Mouse (Mus musculus) 416B (cell line): Measurements from ENCODE around the gene Foxl2.
A peak's percentile ranks its signal among the peaks of the same experiment; 100 is the strongest.

Source experiments
- DNase-seq: peaks from one replicate; pipeline ENCODE4 v3.0.0; 2011; ENCODE audit warnings: low read depth

Gene Foxl2

DNA sequence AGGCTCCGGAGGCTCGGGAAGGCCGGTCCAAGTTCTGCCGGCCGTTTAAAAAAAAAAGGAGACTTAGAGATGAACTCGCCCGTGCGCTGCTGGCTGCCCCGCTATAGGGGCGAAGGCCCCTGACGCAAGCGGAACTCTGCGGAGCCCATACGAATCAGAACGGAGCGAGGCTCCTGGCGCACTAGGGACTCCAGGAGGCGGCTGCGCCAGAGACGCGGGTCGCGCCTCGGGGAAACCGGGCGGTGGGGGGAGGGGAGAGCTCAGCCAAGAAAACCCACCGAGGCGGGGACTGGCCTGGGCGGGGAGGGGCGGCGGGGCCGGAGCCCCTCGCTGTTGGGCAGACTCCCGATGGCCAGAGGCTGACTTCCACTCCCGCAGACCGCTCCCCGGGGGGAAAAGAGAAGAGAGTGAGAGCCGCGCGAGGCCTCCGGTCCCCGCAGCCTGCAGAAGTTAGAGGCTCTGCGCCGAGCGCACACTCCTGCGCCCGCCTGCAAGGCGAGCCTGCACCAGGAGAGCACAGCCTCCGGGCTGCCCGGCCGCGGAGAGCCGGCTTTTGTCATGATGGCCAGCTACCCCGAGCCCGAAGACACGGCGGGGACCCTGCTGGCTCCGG, at the start of gene Foxl2:
Gene Foxl2, plus strand, starts transcription at position 186 of the 613 bp plus-strand sequence.
- no peak for DNase-seq

GRCm38 (mm10) chr9:98920629-98921523, 34.2 kb upstream of the Foxl2 start:
- DNase-seq: no peak

DNA sequence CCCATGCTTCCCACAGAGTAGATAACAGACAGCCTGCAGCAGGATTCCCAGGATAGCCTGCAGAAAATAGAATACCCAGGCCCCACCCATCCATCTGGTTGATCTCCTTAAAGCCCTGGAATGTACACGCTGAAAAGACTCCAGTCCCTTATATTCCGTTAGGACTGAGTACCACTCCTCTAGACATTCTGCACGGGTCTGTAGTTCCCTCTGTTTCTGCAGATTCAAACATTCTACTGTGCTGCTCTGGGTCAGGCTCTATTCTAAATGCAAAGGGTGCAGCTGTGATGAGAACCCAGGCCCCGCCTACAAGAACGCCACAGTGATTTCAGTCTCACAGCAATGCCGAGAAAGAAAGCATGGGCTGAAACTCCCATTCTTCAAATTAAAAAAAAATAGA, 32.0 kb upstream of the Foxl2 start:
- DNase-seq: no peak

DNA sequence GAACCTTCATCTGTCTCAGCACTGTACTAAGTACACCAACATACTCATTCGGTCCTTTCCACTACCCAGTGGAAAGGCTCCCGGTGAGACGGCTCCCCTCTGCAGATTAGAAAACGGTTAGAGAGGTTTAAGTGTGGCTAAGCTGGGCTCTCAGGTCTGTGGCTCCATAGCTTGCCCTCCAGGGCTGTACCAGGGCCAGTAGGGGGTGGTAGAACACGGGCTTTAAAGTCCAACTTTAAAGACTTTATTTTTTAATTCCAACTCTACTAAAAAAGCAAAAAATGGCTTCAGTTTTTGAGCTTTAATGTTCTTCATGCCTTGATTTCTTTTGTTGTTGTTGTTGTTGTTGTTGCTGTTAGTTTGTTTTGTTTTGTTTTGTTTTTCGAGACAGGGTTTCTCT, 30.9 kb upstream of the Foxl2 start:
- DNase-seq: no peak

- DNase-seq: peak; percentile 15
These were observed 25.6 kb upstream of the Foxl2 start for GRCm38 (mm10) chr9:98929496-98929895.

- DNase-seq: no peak
These were observed 22.2 kb upstream of the Foxl2 start for GRCm38 (mm10) chr9:98932931-98933330.

DNA sequence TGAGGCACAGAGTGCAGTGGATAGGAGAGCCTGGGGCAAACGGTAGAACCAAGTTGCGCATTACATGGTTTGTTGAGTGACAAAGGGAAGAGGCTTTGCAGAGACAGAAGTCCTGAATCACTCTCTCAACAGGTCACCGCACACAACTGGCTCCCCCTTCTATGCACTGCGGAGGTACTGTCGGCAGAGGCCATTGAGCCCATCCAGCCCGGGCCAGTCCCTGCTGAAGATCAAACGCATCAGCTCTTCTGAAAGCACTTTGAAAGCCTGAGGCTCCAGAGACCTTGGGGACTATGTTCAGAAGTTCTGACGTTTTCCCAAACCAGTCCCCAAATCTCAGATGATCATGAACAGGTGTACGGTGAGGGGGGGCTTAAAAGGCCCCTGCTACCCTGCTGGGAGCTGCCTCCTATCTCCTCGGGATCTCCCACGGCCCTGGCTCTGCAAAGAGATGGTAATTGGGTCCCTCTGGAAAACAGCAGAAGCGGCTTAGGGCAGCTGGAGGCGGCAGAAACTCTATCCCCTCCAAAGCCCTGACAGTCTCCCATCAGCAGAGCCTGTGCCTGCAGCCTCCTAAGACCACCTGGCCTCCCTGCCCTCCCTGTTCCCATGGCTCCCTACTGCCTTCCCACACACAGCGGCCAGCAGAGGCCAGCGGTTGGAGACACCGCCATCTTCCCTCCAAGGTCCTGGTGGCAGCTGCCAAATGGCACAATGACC, 19.7 kb upstream of the Foxl2 start:
- no peak for DNase-seq

DNA sequence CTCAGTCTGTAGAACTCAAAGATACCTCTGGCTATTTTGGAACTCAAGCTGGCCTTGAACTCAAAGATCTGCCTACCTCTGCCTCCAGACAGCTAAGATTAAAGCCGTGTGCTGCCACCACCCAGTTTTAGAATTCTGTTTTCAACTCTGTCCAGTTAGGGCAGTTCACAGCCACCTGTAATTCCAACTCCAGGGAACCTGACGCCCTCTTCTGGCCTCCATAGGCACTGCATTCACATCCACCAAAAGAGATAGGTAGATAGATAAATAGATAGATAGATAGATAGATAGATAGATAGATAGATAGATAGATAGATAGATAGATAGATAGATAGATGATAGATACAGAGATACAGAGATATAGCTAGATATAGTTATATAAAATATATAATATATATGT, 15.8 kb upstream of the Foxl2 start:
- peak; percentile 22 for DNase-seq

DNA sequence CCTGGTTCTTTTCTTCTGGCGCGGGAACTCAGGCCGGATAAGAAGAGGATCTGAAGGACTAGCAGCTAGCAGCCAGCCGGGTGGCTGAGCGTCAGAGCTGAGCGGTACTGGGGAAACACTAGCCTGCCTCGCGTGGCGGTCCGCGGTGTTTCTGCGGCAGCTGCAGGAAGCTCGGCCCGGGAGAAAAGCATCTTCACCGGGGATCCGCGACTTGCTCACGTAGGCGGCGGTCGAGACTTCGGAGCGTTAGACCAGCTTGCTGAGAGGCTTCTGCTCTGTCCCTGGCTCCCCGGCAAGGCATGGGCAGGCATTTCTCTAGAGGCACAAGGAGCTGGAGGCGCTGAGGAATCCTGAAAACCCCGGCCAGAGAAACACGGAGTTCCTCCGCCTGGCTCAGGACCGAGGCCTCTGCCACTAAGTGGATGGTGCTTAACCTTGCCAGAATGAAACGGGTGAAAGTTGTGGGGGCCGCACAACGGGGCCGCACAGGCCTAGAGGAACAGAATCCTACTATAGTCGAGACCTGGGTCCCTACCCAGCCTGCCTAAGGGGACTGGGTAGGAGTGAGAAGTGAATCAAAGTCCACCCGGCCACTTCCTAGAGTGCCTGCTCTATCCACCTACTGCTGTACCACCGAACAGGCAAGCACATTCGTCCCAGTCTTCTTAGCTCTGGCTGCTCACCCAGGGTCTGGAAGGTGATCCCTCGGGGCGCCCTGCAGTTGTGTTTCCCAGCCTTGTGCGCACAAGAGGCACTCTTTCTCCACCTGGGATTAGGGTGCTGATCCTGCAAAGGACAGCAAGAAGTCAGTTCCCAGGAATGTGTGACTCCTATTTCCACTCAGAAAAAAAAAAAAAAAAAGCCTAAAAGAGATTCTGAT, 2.7 kb upstream of the Foxl2 start:
- DNase-seq: no peak

- DNase-seq: no peak
These were observed 1.8 kb upstream of the Foxl2 start for GRCm38 (mm10) chr9:98953291-98953690.

DNA sequence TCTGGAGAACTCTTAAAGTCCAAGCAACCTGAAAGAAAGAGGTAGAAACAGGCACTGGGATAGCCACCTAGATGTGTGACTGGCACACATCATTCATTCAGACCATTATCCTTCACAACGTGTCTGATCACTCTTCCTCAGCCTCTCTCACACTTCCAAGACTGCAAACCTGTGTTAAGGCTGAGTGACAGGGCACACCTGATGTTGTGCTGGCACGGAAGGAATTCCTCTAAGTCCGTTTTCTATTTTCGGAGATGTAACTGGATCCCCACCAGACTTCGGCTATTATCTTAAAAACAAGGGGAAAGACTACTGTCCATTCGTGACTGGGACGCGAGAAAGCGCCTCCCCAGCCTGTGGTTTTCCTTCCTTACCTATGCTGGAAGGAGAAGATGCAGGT, 1.3 kb upstream of the Foxl2 start:
- DNase-seq: no peak

- no peak for DNase-seq
These were observed 541 bp upstream of the Foxl2 start for GRCm38 (mm10) chr9:98954391-98955102.

GRCm38 (mm10) chr9:98955716-98956224, 682 bp downstream of the Foxl2 start:
- no peak for DNase-seq

GRCm38 (mm10) chr9:98956591-98957381, 1.7 kb downstream of the Foxl2 start:
- DNase-seq: no peak

GRCm38 (mm10) chr9:98957751-98958351, 2.8 kb downstream of the Foxl2 start:
- no peak for DNase-seq

GRCm38 (mm10) chr9:98958628-98959027, 3.5 kb downstream of the Foxl2 start:
- no peak for DNase-seq

GRCm38 (mm10) chr9:98959851-98960250, 4.8 kb downstream of the Foxl2 start:
- no peak for DNase-seq

DNA sequence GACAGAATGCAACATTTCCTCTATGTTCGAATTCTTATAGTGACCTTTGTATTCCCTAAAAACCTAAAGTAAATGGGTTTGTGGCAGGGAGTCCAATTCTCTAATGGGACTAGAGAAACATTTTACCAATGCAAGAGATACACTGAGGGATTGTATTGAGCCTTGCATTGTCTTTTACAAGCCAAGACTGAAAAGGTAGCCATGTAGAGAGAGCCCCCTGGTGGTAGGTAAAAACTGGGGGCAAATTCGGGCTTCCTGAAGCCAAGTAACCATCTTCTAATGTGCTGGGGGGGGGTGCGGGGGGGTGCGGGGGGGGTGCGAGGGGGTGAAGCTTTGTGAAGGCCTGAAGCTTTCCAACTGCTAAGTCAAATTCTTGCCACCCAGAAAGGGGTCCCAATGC, 5.3 kb downstream of the Foxl2 start:
- DNase-seq: peak; percentile 11

GRCm38 (mm10) chr9:98961591-98962477, 6.7 kb downstream of the Foxl2 start:
- no peak for DNase-seq
